Mouse (Mus musculus): ENCODE results near the gene Olfr1274-ps.
"Not testable (repeated sequence)": the region's sequence is repeated elsewhere in the genome, so short reads cannot be mapped to it uniquely, and the experiment has no call there.

Gene Olfr1274-ps

GRCm38 (mm10) chr2:90398633-90399107 is at the start of gene Olfr1274-ps:
Olfr1274-ps (plus strand) TSS chr2:90398683.
- not testable (repeated sequence) for DNase-seq (ENCODE audit: low spot score in 2 of 2)

- DNase-seq (ENCODE audit: low spot score in 2 of 2) = not testable (repeated sequence)
These were observed 47.4 kb upstream of the Olfr1274-ps start for GRCm38 (mm10) chr2:90351047-90351446.

GRCm38 (mm10) chr2:90351540-90351939 is 46.9 kb upstream of the Olfr1274-ps start:
- not testable (repeated sequence) for DNase-seq (ENCODE audit: low spot score in 2 of 2)

- not testable (repeated sequence) for DNase-seq (ENCODE audit: low spot score in 2 of 2)
These were observed 39.3 kb upstream of the Olfr1274-ps start for GRCm38 (mm10) chr2:90359229-90359628.

GRCm38 (mm10) chr2:90360199-90360598 is 38.3 kb upstream of the Olfr1274-ps start:
- not testable (repeated sequence) for DNase-seq (ENCODE audit: low spot score in 2 of 2)

GRCm38 (mm10) chr2:90414110-90414821 is 15.8 kb downstream of the Olfr1274-ps start:
- DNase-seq (ENCODE audit: low spot score in 2 of 2) = not testable (repeated sequence)

- not testable (repeated sequence) for DNase-seq (ENCODE audit: low spot score in 2 of 2)
These were observed 23.8 kb downstream of the Olfr1274-ps start for GRCm38 (mm10) chr2:90422282-90422681.

GRCm38 (mm10) chr2:90424937-90425336 is 26.5 kb downstream of the Olfr1274-ps start:
- not testable (repeated sequence) for DNase-seq (ENCODE audit: low spot score in 2 of 2)

GRCm38 (mm10) chr2:90428988-90429717 is 30.7 kb downstream of the Olfr1274-ps start:
- DNase-seq (ENCODE audit: low spot score in 2 of 2) = not testable (repeated sequence)

GRCm38 (mm10) chr2:90429782-90430181 is 31.3 kb downstream of the Olfr1274-ps start:
- DNase-seq (ENCODE audit: low spot score in 2 of 2) = not testable (repeated sequence)

GRCm38 (mm10) chr2:90437453-90437852 is 39.0 kb downstream of the Olfr1274-ps start:
- not testable (repeated sequence) for DNase-seq (ENCODE audit: low spot score in 2 of 2)

- not testable (repeated sequence) for DNase-seq (ENCODE audit: low spot score in 2 of 2)
These were observed 41.7 kb downstream of the Olfr1274-ps start for GRCm38 (mm10) chr2:90440169-90440568.

- DNase-seq (ENCODE audit: low spot score in 2 of 2) = not testable (repeated sequence)
These were observed 43.3 kb downstream of the Olfr1274-ps start for GRCm38 (mm10) chr2:90441811-90442210.

- no peak for DNase-seq (ENCODE audit: low spot score in 2 of 2)
These were observed 45.3 kb downstream of the Olfr1274-ps start for GRCm38 (mm10) chr2:90443811-90444210.

GRCm38 (mm10) chr2:90448967-90449740 is 50.7 kb downstream of the Olfr1274-ps start:
- DNase-seq (ENCODE audit: low spot score in 2 of 2) = no peak

- DNase-seq (ENCODE audit: low spot score in 2 of 2) = no peak
These were observed 53.9 kb downstream of the Olfr1274-ps start for GRCm38 (mm10) chr2:90452380-90452779.
